Mouse (Mus musculus): ENCODE data around the gene 2310079G19Rik.

DNA sequence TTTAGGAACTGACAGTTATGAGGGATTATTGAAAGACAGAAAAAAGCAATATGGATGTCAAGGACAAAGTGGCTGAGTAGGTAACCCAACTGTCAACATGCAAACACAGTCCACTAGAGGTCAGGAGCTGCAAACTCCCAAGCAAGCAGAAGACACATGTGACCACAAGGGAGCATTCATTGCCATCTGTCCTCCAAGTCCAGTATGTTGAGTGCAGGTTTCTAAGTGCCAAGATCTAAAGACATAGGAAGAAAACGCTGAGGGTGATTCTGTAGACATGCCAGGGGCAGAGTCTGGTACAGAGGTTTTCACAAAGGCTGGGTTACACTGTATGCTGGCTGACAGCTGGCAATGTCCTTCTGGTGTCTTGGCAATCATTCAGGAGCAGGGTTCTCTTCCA is 30.0 kb upstream of the 2310079G19Rik start:
- no peak for TF ChIP-seq POLR2A (IDR thresholded peaks at IDR 0.05; ENCODE audit: insufficient read length, low read depth)
- no peak for TF ChIP-seq TCF3 (IDR thresholded peaks at IDR 0.05; ENCODE audit: insufficient read length, low read depth)
- no peak for TF ChIP-seq MYOD1 (IDR thresholded peaks at IDR 0.05; ENCODE audit: control insufficient read depth in 1 of 3, insufficient read length in 2 of 3, low read depth in 2 of 3)
